Comparison of ENCODE assay signal across 10 mouse cellular contexts in genomic region chr17:45974461-45974860, GRCm38 (mm10). TPM values are rescaled to one million over a fixed set of nuclear protein-coding genes. Genes with fewer than 3 reads are reported as not detected.
DNase-seq lines count a peak whose midpoint lies in the region; ATAC-seq lines count a peak whose summit lies in the region.
"Had no signal": no experiment of that assay in that cellular context is flagged by ENCODE, and none has a peak within 500 bp of the region (broad histone marks: within the 10 kb centered on the region; RNA-seq: fewer than 3 reads in every experiment).

No protein-coding gene starts in this region.

- H3K27me3 ChIP-seq in lung, embryonic 16.5 days (ENCODE audit: control insufficient read depth, insufficient read depth, low read depth, low read length), result no peaks in the 10 kb centered on the region
- 0 out of 2 replicates have a peak, but pooled peaks cover 5% of the 10 kb centered on the region for H3K27me3 ChIP-seq in embryonic facial prominence, embryonic 10.5 days (replicated peaks; ENCODE audit: low read depth, poor library complexity, severe bottlenecking)
- H3K27me3 ChIP-seq: intestine, embryonic 15.5 days had no signal

- peak overlapping the region; percentile 68 for H3K27ac ChIP-seq in lung, embryonic 16.5 days (ENCODE audit: low read length)
- peak overlapping the region; percentile 80 for H3K27ac ChIP-seq in embryonic facial prominence, embryonic 10.5 days (replicated peaks)
- H3K27ac ChIP-seq: intestine, embryonic 15.5 days had no signal

- H3K9me3 ChIP-seq in lung, embryonic 16.5 days (ENCODE audit: control insufficient read depth, low read length), result no peaks in the 10 kb centered on the region
- H3K9me3 ChIP-seq in embryonic facial prominence, embryonic 10.5 days, result no peaks in the 10 kb centered on the region
- H3K9me3 ChIP-seq: intestine, embryonic 15.5 days had no signal

- H3K4me3 ChIP-seq in lung, embryonic 16.5 days (ENCODE audit: low read length), result no peak overlapping the region
- H3K4me3 ChIP-seq in embryonic facial prominence, embryonic 10.5 days, result no peak overlapping the region
- H3K4me3 ChIP-seq: intestine, embryonic 15.5 days had no signal

- WGBS in lung, embryonic 16.5 days, result 43% methylated on average over 7 of the region's 7 CpGs
- 44% methylated on average over 7 of the region's 7 CpGs for WGBS in embryonic facial prominence, embryonic 10.5 days

- no peaks in the 10 kb centered on the region for H3K36me3 ChIP-seq in lung, embryonic 16.5 days (ENCODE audit: control insufficient read depth, insufficient read depth, low read length)
- no peaks in the 10 kb centered on the region for H3K36me3 ChIP-seq in embryonic facial prominence, embryonic 10.5 days (replicated peaks)
- H3K36me3 ChIP-seq: intestine, embryonic 15.5 days had no signal

- H3K4me2 ChIP-seq in lung, embryonic 16.5 days (ENCODE audit: low read depth, low read length), result no peak overlapping the region
- H3K4me2 ChIP-seq: intestine, embryonic 15.5 days had no signal

- no peak for DNase-seq in lung, adult 18-20 months
- DNase-seq in embryonic facial prominence, embryonic 10.5 days (ENCODE audit: low spot score), result peak; percentile 79
- peak; percentile 24 for DNase-seq in lung, postnatal 14 days
- peak; percentile 58 for DNase-seq in thymus, postnatal 25 days
- DNase-seq in layer of hippocampus, postnatal 14 days (ENCODE audit: low spot score in 2 of 2), result no peak
- DNase-seq in adrenal gland, postnatal 36 days, result no peak
- no peak for DNase-seq in kidney, postnatal 25 days
- DNase-seq: right cerebral cortex, postnatal 4 days had no signal

- H3K4me1 ChIP-seq in lung, embryonic 16.5 days (replicated peaks; ENCODE audit: control insufficient read depth, insufficient read depth, low read length), result peaks cover 30% of the 10 kb centered on the region
- peaks cover 38% of the 10 kb centered on the region for H3K4me1 ChIP-seq in embryonic facial prominence, embryonic 10.5 days

- H3K9ac ChIP-seq in lung, embryonic 16.5 days (ENCODE audit: low read length), result no peak overlapping the region
- H3K9ac ChIP-seq: intestine, embryonic 15.5 days had no signal

- peak; percentile 49 for ATAC-seq in lung, embryonic 16.5 days (ENCODE audit: low read depth)
- ATAC-seq: intestine, embryonic 15.5 days had no signal

RNA-seq across cellular contexts. Expression of gene Vegfa, which starts 57.7 kb away (rescaled TPM):
- polyA plus RNA-seq in lung, embryonic 16.5 days (2015; fragmentation: Nextera tagmentation; extraction: Ambion mirVana), result 4.5 and 5.7 TPM in 2 replicates
- 2.1 and 2.3 TPM in 2 replicates for polyA plus RNA-seq in embryonic facial prominence, embryonic 10.5 days (2016; fragmentation: Nextera tagmentation; extraction: Ambion mirVana)
- total RNA-seq in layer of hippocampus, postnatal 14 days (2021), result 10 to 100 TPM; 79.6 to 96.5 TPM
- total RNA-seq in adrenal gland, postnatal 36 days (2021), result 100 to 1,000 TPM; 330 to 830 TPM

Comparison
In these comparisons a context has a peak if more than half of its experiments do, and no peak if none do; other contexts are left out.
1. DNase-seq: peak in embryonic facial prominence, embryonic 10.5 days (single experiment), lung, postnatal 14 days (single experiment) and thymus, postnatal 25 days (single experiment); none in lung, adult 18-20 months (0 of 2), layer of hippocampus, postnatal 14 days (0 of 2), adrenal gland, postnatal 36 days (0 of 2) and kidney, postnatal 25 days (0 of 2).